Mouse (Mus musculus) heart, adult 9 months (tissue): ENCODE data around the gene Gfi1b.

Experiments
- DNase-seq, 2 experiments: peaks; one replicate each; pipeline ENCODE4 v3.0.0; 2022; ENCODE audit warnings: low spot score in 2 of 2

The Gfi1b gene

GRCm38 (mm10) chr2:28621664-28622171 lies at the start of gene Gfi1b:
Gfi1b (minus strand) TSS chr2:28621982.
- no peak for DNase-seq

DNA sequence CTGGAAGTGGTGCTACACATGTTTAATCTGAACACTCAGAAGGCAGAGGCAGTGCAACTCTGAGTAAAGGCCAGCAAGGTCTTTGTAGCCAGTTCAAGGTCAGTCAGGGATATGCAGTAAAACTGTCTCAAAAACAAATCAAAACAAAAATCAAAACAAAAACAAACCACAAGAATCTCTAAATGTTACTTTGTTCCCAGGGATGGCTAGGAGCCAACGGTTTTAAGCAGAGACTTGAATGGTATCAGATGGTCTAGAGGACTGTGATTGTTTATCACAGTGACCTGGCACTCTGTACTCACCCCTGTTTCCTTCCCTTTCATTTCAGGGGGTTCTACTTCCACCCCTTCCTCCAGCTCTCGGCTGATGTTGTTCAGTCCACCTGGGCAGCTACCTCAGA lies 49.7 kb upstream of the Gfi1b start:
- no peak for DNase-seq

DNA sequence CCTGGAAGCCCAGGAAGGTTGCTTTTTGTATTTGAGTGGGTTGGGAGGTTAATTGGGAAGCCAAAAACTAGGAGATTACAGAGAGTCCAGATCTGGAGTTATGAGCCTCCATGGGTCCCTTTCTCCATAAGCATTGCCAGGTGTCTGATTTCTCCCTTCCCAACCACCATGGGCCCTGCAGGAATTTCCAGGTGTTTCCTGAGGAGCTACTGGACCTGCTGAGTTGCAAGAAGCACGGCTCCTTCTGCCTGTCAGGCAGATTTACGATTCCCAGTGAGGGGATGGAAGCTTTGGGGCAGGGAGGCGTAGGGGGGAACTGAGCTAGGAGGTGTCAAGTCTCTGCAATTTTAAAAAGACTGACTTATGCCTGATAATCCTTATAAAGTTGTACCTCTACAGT lies 44.0 kb upstream of the Gfi1b start:
- no peak for DNase-seq

DNA sequence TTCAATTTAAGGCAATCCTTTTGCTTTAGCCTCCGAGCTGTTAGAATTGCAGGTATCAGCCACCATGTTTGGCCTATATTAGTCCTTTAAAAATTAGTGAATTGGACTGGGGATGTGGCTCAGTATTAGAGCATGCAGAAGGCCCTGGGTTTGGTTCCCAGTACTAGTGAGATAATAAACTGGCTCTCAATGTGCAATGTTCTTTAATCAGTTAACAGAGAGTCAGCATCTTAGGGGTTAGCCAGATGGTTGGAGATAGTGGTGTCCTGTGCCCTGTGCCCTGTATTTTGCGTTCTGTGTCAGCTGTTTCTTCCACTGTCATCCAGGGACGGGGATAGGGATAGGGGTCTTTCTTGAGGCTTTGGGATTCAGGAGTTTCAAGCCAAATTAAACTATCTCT lies 41.1 kb upstream of the Gfi1b start:
- no peak for DNase-seq

DNA sequence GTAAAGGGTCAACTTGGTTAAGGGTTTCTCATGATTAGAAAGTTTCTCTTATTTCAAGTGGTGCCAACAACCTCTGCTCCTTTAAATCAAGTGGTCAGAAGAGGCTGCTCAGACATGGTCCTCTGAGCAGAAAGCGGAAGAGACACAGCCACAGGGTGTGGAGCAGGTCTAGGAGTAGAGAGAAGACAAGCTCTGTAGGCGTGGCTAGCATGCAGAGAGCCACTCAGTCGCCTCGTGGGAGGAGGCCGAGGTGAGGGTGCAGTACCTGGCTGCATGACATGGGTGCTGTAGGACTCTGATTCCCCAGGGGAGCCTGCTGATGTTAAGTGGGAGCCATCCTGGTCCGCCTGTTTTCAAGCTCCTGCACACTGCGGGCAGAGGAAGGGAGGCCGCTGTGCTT lies 34.4 kb upstream of the Gfi1b start:
- no peak for DNase-seq

- no peak for DNase-seq
These were observed 32.5 kb upstream of the Gfi1b start for GRCm38 (mm10) chr2:28654295-28654694.

DNA sequence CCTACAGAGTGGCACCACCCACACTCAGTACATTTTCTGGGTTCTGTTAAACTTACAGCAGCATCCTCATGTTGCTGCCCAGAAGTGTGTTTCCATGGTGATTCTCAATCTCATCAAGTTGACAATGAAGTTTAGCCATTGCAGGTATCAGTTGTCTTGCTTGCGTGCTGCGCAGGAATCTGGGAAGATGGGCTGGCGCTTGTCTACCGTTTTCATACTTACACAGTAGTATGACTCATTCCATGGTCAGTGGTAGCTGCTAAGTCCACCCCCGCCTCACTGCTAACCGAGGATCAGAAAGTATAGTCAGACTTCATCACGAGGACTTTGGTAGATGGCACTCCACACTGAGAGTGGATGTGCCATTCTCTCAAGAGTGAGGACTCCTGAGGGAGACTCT lies 31.6 kb upstream of the Gfi1b start:
- DNase-seq: no peak

DNA sequence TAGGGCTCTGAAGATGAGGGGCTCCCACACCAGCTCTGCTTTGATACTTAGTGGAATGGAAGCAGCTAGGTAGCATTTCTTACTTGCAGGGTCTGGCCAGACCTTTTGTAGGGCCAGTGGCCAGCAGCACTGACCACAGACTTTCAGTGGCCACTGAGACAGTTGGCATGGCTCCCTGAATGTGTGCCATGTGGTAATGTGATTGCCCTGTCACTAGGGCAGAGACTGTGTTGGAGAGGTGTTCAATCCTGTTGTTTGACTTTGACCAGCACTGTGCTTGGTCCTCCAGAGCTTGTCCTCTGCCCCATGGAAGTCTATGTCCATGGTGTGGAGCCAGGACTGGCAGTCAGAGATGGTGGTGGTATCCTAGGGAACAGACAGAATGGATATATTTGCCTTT lies 28.7 kb upstream of the Gfi1b start:
- no peak for DNase-seq

DNA sequence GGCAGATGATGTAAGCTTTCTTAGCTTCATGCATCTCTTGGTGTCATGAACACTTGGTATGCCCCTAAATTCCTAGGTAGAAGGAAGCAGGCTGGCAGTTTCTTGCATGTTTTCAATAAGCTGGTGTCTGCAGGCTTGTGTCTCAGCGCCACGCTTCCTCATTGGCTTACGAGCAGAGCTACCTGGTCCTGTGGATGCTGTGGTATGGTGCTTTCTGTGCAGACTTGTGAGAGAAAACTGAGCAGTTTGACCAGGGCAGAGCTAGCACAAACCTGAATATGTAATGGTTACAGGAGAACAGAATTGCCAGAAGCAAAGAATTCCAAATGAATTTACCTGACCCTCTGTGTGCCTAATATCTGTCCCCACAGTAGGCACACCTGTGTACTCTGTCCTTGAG lies 21.3 kb upstream of the Gfi1b start:
- DNase-seq: no peak

GRCm38 (mm10) chr2:28641435-28641941 lies 19.7 kb upstream of the Gfi1b start:
- DNase-seq: peak in 1 of 2 experiments; percentile 5

GRCm38 (mm10) chr2:28640461-28641424 lies 19.0 kb upstream of the Gfi1b start, which contains the start of gene Tsc1:
Tsc1 (plus strand) TSS chr2:28641228.
- DNase-seq: peak; percentile 96 to 98

DNA sequence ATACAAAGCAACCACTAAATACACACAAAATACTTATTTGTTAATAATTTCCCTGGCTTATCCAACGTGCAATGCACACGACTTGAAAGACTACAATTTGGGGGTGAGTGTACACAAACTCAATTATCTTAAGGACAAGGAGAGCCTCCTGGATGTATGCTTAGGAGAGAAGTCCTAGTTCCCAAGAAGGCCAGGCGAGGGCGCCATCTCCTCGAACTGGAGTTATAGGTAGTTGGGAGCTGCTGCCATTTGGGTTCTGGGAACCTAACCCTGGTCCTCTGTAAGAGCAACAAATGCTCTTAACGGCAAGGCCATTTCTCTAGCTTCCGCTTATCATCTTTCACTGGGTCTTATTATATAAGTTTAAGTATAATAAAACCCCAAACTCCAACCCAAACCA lies 18.0 kb upstream of the Gfi1b start:
- peak in 1 of 2 experiments; percentile 10 for DNase-seq

- DNase-seq: no peak
These were observed 17.1 kb upstream of the Gfi1b start for GRCm38 (mm10) chr2:28638886-28639285.

- no peak for DNase-seq
These were observed 16.6 kb upstream of the Gfi1b start for GRCm38 (mm10) chr2:28638352-28638751.

DNA sequence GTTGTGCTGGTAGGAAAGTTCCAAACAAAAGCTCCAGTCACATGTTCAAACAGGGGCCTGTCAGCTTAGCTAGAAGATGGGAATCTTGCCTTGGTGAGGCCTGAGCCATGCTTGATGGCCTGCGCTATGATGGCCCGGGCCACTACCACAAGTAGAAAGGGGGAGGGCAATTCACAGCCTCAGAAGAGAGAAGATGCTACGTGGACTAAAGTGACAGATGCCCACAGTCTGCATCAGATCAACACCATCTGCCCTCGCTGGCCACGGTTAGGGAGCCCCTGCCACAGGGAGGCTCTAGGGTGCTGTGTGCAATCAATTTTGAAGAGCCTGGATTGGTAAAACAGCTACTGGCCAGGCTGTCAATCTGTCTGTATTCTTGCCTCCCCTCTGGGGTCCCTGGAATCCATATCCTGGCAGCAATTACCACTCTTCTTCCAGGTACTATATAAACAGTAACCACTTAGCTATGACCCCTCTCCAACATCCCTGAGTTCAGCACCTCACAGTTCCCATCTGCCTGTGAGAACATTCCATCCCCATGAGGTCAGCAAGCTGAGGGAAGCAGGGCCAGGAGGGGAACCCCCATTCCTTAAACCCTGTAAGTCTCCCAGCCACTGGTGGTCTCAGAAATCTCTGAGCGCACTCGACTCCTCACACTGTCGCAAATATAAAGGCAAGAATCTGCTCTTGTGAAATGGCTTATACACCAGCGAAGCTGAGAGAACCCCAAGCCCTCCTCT lies 15.5 kb upstream of the Gfi1b start:
- no peak for DNase-seq

GRCm38 (mm10) chr2:28635199-28635598 lies 13.4 kb upstream of the Gfi1b start:
- DNase-seq: no peak

GRCm38 (mm10) chr2:28633136-28633535 lies 11.4 kb upstream of the Gfi1b start:
- no peak for DNase-seq

GRCm38 (mm10) chr2:28632626-28633025 lies 10.8 kb upstream of the Gfi1b start:
- DNase-seq: no peak

DNA sequence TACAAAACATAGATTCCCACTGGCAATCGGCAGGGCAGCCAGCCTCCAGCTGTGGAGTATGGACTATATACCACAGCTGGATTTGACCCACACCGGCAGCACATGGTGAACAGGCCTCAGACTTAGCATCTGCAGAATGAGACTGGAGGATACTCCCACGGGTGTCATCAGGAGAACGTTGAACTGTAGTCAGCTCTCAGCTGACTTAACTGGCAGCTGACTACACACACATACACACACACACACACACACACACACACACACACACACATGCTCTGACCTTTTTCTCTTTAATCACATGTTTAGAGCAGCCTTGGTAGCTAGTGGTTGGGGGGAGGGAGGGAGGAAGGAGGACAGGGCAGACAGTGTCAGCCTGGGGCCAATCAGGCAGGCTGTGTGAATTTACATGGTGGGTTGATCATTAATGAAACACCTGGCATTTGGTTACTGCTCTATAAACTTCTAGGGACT lies 8.2 kb upstream of the Gfi1b start:
- no peak for DNase-seq

DNA sequence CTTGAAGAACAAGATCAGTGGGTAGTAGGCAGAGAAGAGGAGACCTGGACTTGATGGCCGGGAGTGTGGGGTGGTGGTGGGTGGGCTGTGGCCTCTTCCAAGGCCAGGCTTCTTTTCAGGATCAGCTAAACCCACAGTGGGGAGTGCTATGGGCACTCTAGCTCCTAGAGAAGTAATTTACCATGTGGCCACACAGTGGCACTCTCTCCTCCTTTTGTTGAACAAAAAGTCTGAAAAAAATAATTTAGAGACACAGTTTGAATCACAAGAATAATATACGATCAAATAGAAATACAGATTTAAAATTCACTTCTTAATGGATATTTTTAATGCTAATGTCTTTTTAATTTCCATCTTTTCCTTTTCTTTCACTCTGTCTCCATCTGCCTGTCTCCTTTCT lies 6.3 kb upstream of the Gfi1b start:
- DNase-seq: no peak

GRCm38 (mm10) chr2:28626038-28626437 lies 4.3 kb upstream of the Gfi1b start:
- DNase-seq: no peak

DNA sequence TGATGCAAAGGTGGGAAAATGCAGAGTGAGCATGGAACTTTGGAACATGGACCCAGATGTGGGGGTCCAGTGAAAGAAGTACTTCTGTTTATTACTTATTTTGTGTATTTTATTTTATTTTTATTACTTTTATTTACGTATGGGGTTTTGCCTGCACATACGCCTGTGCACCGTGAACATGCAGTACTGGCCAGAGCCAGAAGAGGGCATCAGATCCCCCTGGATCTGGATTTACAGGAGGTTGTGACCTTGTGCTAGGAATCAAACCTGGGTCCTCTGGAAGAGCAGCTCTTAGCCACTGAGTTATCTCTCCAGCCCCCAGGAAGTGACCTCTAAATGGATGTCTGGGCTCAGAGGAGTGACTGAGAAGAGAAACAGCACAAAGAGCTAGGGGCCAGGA lies 3.1 kb upstream of the Gfi1b start:
- no peak for DNase-seq
